Mouse (Mus musculus) CH12.LX (cell line): ENCODE measurements at regions not wholly inside any gene's neighbourhood (a gene's known extent, or its start where the extent isn't known, plus 50 kb on each side); places are given as distances from the start of the nearest gene placed in this dataset.

ENCODE experiments used
- CTCF ChIP-seq, 2 experiments: IDR thresholded peaks in 1 of 2; conservative IDR thresholded peaks in 1 of 2; 2 replicates each; pipeline ENCODE4 v1.5.1; 2011 to 2012; ENCODE audit warnings: low read depth in 2 of 2, low read length in 2 of 2, improper control_type of control experiment in 1 of 2, inconsistent platforms in 1 of 2, mild to moderate bottlenecking in 1 of 2, moderate library complexity in 1 of 2
- JUND ChIP-seq: conservative IDR thresholded peaks from 2 replicates; pipeline ENCODE4 v1.6.1; 2011; ENCODE audit warnings: low read depth, low read length, improper control_type of control experiment
- MAZ ChIP-seq: IDR thresholded peaks from 2 replicates; pipeline ENCODE4 v1.6.1; 2012; ENCODE audit warnings: low read depth, mild to moderate bottlenecking, inconsistent platforms, low read length, improper control_type of control experiment, moderate library complexity
- MXI1 ChIP-seq: IDR thresholded peaks from 2 replicates; pipeline ENCODE4 v1.6.1; 2011; ENCODE audit warnings: mild to moderate bottlenecking, low read depth, low read length, improper control_type of control experiment
- USF1 ChIP-seq: IDR thresholded peaks from 2 replicates; pipeline ENCODE4 v1.6.1; 2014; ENCODE audit warnings: low read depth, mild to moderate bottlenecking, inconsistent platforms, low read length, improper control_type of control experiment

- no peak for TF ChIP-seq CTCF (conservative IDR thresholded peaks at IDR 0.05 in 1 of 2, IDR thresholded peaks at IDR 0.05 in 1 of 2; ENCODE audit: low read depth in 2 of 2, low read length in 2 of 2)
- TF ChIP-seq MXI1: no peak
- no peak for TF ChIP-seq USF1
- TF ChIP-seq JUND: no peak
- no peak for TF ChIP-seq MAZ
These were observed 68.4 kb downstream of the Irf2bpl start for GRCm38 (mm10) chr12:86816171-86816701.
